Mouse (Mus musculus) lung, embryonic 16.5 days (tissue): ENCODE measurements around the gene Gm13279. TPM values are rescaled to one million over a fixed set of nuclear protein-coding genes. Genes with fewer than 3 reads are reported as not detected.
"Not testable (repeated sequence)": the region's sequence is repeated elsewhere in the genome, so short reads cannot be mapped to it uniquely, and the experiment has no call there.

Experiments used
- ATAC-seq: fragments of 200-750 bp; cut with Nextera tagmentation; 2 replicates; pipeline ENCODE4 v1.8.0; 2017; ENCODE audit warnings: low read depth, mild to moderate bottlenecking, moderate library complexity
- H3K27ac ChIP-seq: fragments of 300-500 bp; sonication (generic); 2 replicates; pipeline ENCODE4 v1.5.1; 2014; ENCODE audit warnings: mild to moderate bottlenecking, control low read depth, low read length
- H3K27me3 ChIP-seq: fragments of 300-500 bp; sonication (generic); 2 replicates; pipeline ENCODE4 v1.6.1; 2014; ENCODE audit warnings: low read depth, low read length, mixed read lengths; ENCODE audit not compliant: control insufficient read depth, insufficient read depth
- H3K36me3 ChIP-seq: fragments of 300-500 bp; sonication (generic); 2 replicates; pipeline ENCODE4 v1.6.1; 2014; ENCODE audit warnings: low read length; ENCODE audit not compliant: control insufficient read depth, insufficient read depth
- H3K4me1 ChIP-seq: fragments of 300-500 bp; sonication (generic); replicated peaks from 2 replicates; pipeline ENCODE4 v1.6.1; 2014; ENCODE audit warnings: low read length, mixed read lengths; ENCODE audit not compliant: control insufficient read depth, insufficient read depth
- H3K4me2 ChIP-seq: fragments of 300-500 bp; sonication (generic); 2 replicates; pipeline ENCODE4 v1.6.1; 2014; ENCODE audit warnings: low read depth, low read length, control low read depth
- H3K4me3 ChIP-seq: fragments of 300-500 bp; sonication (generic); 2 replicates; pipeline ENCODE4 v1.5.1; 2014; ENCODE audit warnings: mild to moderate bottlenecking, low read length, control low read depth
- H3K9ac ChIP-seq: fragments of 300-500 bp; sonication (generic); 2 replicates; pipeline ENCODE4 v1.6.1; 2014; ENCODE audit warnings: low read length, control low read depth
- H3K9me3 ChIP-seq: fragments of 300-500 bp; sonication (generic); 2 replicates; pipeline ENCODE4 v1.6.1; 2016; ENCODE audit warnings: low read length; ENCODE audit not compliant: control insufficient read depth
- WGBS: fragments of 180-500 bp; shearing (Covaris S2); extraction: QIAGEN DNeasy Blood & Tissue Kit; methylation state at CpG from one replicate; pipeline ENCODE4 v1.1.7; 2014; 5-methylcytosine and 5-hydroxymethylcytosine counted together
- polyA plus RNA-seq: library from polyadenylated mRNA; unstranded; fragments of >200 nt; fragmentation: Nextera tagmentation; extraction: Ambion mirVana; gene quantifications from 2 replicates; pipeline ENCODE4 v1.2.1, GENCODE M21; 2015

Gene Gm13279
- polyA plus RNA-seq, 1 experiment from 2014 or later, result not detected

GRCm38 (mm10) chr4:88822995-88823394 is 25.8 kb downstream of the Gm13279 start:
- H3K27ac ChIP-seq, result no peak overlapping the region
- no peaks in the 10 kb centered on the region for H3K4me1 ChIP-seq
- no peak overlapping the region for H3K9ac ChIP-seq
- no peaks in the 10 kb centered on the region for H3K27me3 ChIP-seq
- ATAC-seq, result no peak
- H3K4me2 ChIP-seq, result no peak overlapping the region
- no peaks in the 10 kb centered on the region for H3K36me3 ChIP-seq
- H3K4me3 ChIP-seq, result no peak overlapping the region
- H3K9me3 ChIP-seq, result no peaks in the 10 kb centered on the region
- 24% methylated on average over 4 of the region's 4 CpGs for WGBS

DNA sequence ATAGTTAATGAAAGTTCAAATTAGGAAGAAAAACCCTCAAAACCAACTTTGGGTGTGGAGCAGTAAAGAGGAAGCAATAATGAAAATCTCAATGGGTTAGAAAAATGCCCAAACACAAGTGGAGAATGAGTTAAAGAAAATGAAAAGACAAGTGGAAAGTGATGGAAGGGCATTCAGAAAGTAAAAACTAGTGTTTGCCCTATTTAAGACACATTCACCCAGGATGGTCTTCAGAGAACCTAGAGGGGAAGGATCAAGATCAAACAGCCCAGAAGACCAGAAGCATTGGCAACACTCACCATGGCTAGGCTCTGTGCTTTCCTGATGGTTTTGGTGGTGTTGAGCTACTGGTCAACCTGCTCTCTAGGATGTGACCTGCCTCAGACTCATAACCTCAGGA is 29.9 kb downstream of the Gm13279 start, which contains the start of gene Ifna6:
Ifna6 (plus strand) TSS at position 301 of the 400 bp plus-strand sequence.
- H3K9ac ChIP-seq, H3K27ac ChIP-seq, H3K27me3 ChIP-seq, H3K4me2 ChIP-seq, H3K4me1 ChIP-seq, H3K36me3 ChIP-seq, ATAC-seq, H3K9me3 ChIP-seq, H3K4me3 ChIP-seq: not testable (repeated sequence)

- Histone ChIP-seq H3K4me3 (no peak overlapping the region), H3K4me2 (no peak overlapping the region), H3K27me3 (no peaks in the 10 kb centered on the region), H3K9ac (no peak overlapping the region), H3K36me3 (no peaks in the 10 kb centered on the region), H3K27ac (no peak overlapping the region), H3K4me1 (no peaks in the 10 kb centered on the region), H3K9me3 (no peaks in the 10 kb centered on the region)
- 29% methylated on average over 4 of the region's 4 CpGs for WGBS
- ATAC-seq, result no peak
Observed at GRCm38 (mm10) chr4:88830523-88830922, 33.3 kb downstream of the Gm13279 start.

- not testable (repeated sequence) for H3K4me2 ChIP-seq, H3K9ac ChIP-seq, H3K27me3 ChIP-seq, H3K4me1 ChIP-seq, H3K36me3 ChIP-seq, H3K9me3 ChIP-seq, ATAC-seq, H3K27ac ChIP-seq, H3K4me3 ChIP-seq
- WGBS, result 93% methylated on average over 1 of the region's 1 CpGs
Observed at GRCm38 (mm10) chr4:88835225-88835624, 38.0 kb downstream of the Gm13279 start, which contains the start of gene Ifna5. Ifna5 (plus strand) TSS chr4:88835525.

DNA sequence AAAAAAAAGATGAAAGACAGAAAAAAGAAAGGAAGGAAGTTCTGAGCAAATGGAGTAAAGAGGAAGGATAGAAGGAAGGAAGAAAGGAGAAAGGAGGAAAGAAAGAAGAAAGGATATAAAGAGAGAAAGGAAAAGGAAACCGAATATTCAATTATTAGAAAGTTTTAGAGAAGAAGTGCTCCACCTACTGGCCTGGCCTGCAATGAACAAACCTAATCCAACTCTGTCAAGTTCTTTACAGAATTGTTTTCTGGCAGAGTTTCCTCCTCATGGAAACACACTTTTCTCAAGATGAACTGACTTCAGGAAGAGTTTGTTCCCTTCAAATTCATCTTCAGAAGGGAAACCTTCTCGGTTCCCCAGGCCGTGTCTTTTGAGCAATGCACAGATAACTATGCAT is 41.6 kb downstream of the Gm13279 start:
- no peaks in the 10 kb centered on the region for H3K27me3 ChIP-seq
- H3K4me2 ChIP-seq, result no peak overlapping the region
- H3K9me3 ChIP-seq, result no peaks in the 10 kb centered on the region
- no peak overlapping the region for H3K9ac ChIP-seq
- WGBS, result 33% methylated on average over 3 of the region's 3 CpGs
- no peaks in the 10 kb centered on the region for H3K4me1 ChIP-seq
- no peak overlapping the region for H3K27ac ChIP-seq
- no peaks in the 10 kb centered on the region for H3K36me3 ChIP-seq
- no peak overlapping the region for H3K4me3 ChIP-seq
- ATAC-seq, result no peak

DNA sequence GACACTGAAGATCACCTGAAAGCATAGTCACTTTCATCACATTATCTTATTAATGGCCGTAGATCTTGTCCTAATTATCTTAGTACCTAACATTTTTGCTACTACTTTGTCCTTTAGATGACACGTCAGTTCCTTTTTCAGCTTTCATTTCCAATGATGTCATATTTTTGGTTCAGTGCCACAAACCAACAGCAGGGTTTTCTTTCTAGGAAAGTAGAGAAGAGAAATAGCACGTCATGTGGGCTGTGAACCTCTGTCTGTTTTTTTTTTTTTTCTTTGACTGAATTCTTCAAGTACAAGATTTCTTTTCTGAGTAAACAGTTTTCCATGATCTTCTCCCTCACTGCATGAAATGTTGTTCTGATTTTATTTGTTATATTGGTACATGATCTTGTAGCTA is 42.9 kb downstream of the Gm13279 start:
- no peak for ATAC-seq
- no peaks in the 10 kb centered on the region for H3K4me1 ChIP-seq
- no peak overlapping the region for H3K4me3 ChIP-seq
- no peak overlapping the region for H3K9ac ChIP-seq
- no peaks in the 10 kb centered on the region for H3K9me3 ChIP-seq
- no peak overlapping the region for H3K4me2 ChIP-seq
- no peaks in the 10 kb centered on the region for H3K36me3 ChIP-seq
- no peak overlapping the region for H3K27ac ChIP-seq
- H3K27me3 ChIP-seq, result no peaks in the 10 kb centered on the region
- WGBS, result 50% methylated on average over 3 of the region's 3 CpGs

- WGBS, result 58% methylated on average over 2 of the region's 2 CpGs
- no peak within 1 kb of the TSS for H3K27ac ChIP-seq
- no peaks in the 10 kb centered on the region for H3K4me1 ChIP-seq
- no peak within 1 kb of the TSS for H3K9ac ChIP-seq
- H3K36me3 ChIP-seq, result no peaks in the 10 kb centered on the region
- no peaks in the 10 kb centered on the region for H3K27me3 ChIP-seq
- no peaks in the 10 kb centered on the region for H3K9me3 ChIP-seq
- no peak within 1 kb of the TSS for H3K4me3 ChIP-seq
- H3K4me2 ChIP-seq, result no peak within 1 kb of the TSS
- ATAC-seq, result no peak
Observed at GRCm38 (mm10) chr4:88841438-88841911, 44.3 kb downstream of the Gm13279 start, which contains the start of gene Ifna4. Ifna4 (plus strand) TSS chr4:88841861.

- no peak for ATAC-seq
- H3K4me3 ChIP-seq, result no peak overlapping the region
- H3K36me3 ChIP-seq, result no peaks in the 10 kb centered on the region
- WGBS, result 56% methylated on average over 2 of the region's 2 CpGs
- no peaks in the 10 kb centered on the region for H3K9me3 ChIP-seq
- H3K4me1 ChIP-seq, result no peaks in the 10 kb centered on the region
- H3K4me2 ChIP-seq, result no peak overlapping the region
- H3K9ac ChIP-seq, result no peak overlapping the region
- no peaks in the 10 kb centered on the region for H3K27me3 ChIP-seq
- no peak overlapping the region for H3K27ac ChIP-seq
Observed at GRCm38 (mm10) chr4:88845334-88845733, 48.1 kb downstream of the Gm13279 start.
